Mouse (Mus musculus) left cerebral cortex, postnatal 25 days (tissue): ENCODE data around the gene Tmem179b. TPM values are rescaled to one million over a fixed set of nuclear protein-coding genes. Genes with fewer than 3 reads are reported as not detected.
"Not testable (repeated sequence)": the region's sequence is repeated elsewhere in the genome, so short reads cannot be mapped to it uniquely, and the experiment has no call there.

Source experiments
- DNase-seq, 2 experiments: peaks; one replicate each; pipeline ENCODE4 v3.0.0; 2022; ENCODE audit warnings: low spot score in 2 of 2, mixed read lengths in 1 of 2
- intact Hi-C: fragments of 180-260 bp; cut with DNase I; formaldehyde crosslinking; loops from one replicate; pipeline ENCODE4 v1.15.1; 2025
- total RNA-seq, 2 experiments: library from RNA; stranded (reverse); gene quantifications; 2 replicates each; pipeline ENCODE4 v1.2.3; 2021

The Tmem179b gene
- total RNA-seq, 2 experiments from 2014 or later, result 10.6 to 10.9 TPM

- no peak for DNase-seq
- intact Hi-C loops, result loop anchor here (5.0 kb wide), 1 partner anchor 82 kb away; the partner anchor contains the start of gene Hnrnpul2
These were observed 33.7 kb downstream of the Tmem179b start, which contains the start of gene 1700092M07Rik for GRCm38 (mm10) chr19:8740603-8741002. Gene 1700092M07Rik, plus strand, starts transcription at chr19:8740718.

GRCm38 (mm10) chr19:8739646-8740045 is 34.6 kb downstream of the Tmem179b start:
- intact Hi-C loops, result loop anchor here (5.0 kb wide), 1 partner anchor 83 kb away; the partner anchor contains the start of gene Hnrnpul2
- DNase-seq, result no peak

GRCm38 (mm10) chr19:8738911-8739310 is 35.4 kb downstream of the Tmem179b start:
- intact Hi-C loops, result no loop called here
- no peak for DNase-seq

GRCm38 (mm10) chr19:8736160-8736467 is 38.2 kb downstream of the Tmem179b start:
- no peak for DNase-seq
- intact Hi-C loops, result no loop called here

- intact Hi-C loops, result no loop called here
- peak; percentile 94 to 97 for DNase-seq
These were observed 38.7 kb downstream of the Tmem179b start, which contains the start of gene Wdr74 for GRCm38 (mm10) chr19:8735389-8736159. Gene Wdr74, plus strand, starts transcription at chr19:8735827.

GRCm38 (mm10) chr19:8734334-8734733 is 39.9 kb downstream of the Tmem179b start:
- intact Hi-C loops, result no loop called here
- no peak for DNase-seq

- DNase-seq, intact Hi-C loops: not testable (repeated sequence)
These were observed 45.8 kb downstream of the Tmem179b start for GRCm38 (mm10) chr19:8728335-8729099.

- intact Hi-C loops, result no loop called here
- DNase-seq, result no peak
These were observed 46.7 kb downstream of the Tmem179b start for GRCm38 (mm10) chr19:8727495-8728114.

- intact Hi-C loops, result no loop called here
- no peak for DNase-seq
These were observed 47.5 kb downstream of the Tmem179b start for GRCm38 (mm10) chr19:8726609-8727390.

GRCm38 (mm10) chr19:8725081-8725613 is 49.1 kb downstream of the Tmem179b start:
- no peak for DNase-seq
- intact Hi-C loops, result no loop called here

GRCm38 (mm10) chr19:8724392-8724791 is 49.9 kb downstream of the Tmem179b start:
- intact Hi-C loops, result no loop called here
- no peak for DNase-seq

GRCm38 (mm10) chr19:8723574-8724346 is 50.5 kb downstream of the Tmem179b start:
- intact Hi-C loops, result loop anchor here (1.0 kb wide), 2 partner anchors 10 to 61 kb away; no protein-coding TSS in a partner anchor
- DNase-seq, result no peak

GRCm38 (mm10) chr19:8722907-8723573 is 51.2 kb downstream of the Tmem179b start, which contains the start of gene Slc3a2:
Gene Slc3a2, minus strand, starts transcription at chr19:8723369.
- peak; percentile 96 to 99 for DNase-seq
- intact Hi-C loops, result loop anchor here (1.0 kb wide), 2 partner anchors 10 to 61 kb away; no protein-coding TSS in a partner anchor

- intact Hi-C loops, result no loop called here
- DNase-seq, result no peak
These were observed 51.7 kb downstream of the Tmem179b start for GRCm38 (mm10) chr19:8722559-8722906.
